Mouse (Mus musculus) forebrain, embryonic 11.5 days (tissue): ENCODE results near the gene Stxbp6. TPM values are rescaled to one million over a fixed set of nuclear protein-coding genes. Genes with fewer than 3 reads are reported as not detected.

ENCODE experiments used
- ATAC-seq: fragments of 200-750 bp; cut with Nextera tagmentation; replicated peaks from 2 replicates; pipeline ENCODE4 v1.8.0; 2017; ENCODE audit warnings: moderate TSS enrichment; ENCODE audit not compliant: low FRiP score
- DNase-seq: peaks from one replicate; pipeline ENCODE4 v3.0.0-alpha.2; 2017; ENCODE audit warnings: low spot score
- H3K27ac ChIP-seq: fragments of 300-500 bp; sonication (generic); 2 replicates; pipeline ENCODE4 v1.5.1; 2014; ENCODE audit warnings: low read depth, low read length
- H3K27me3 ChIP-seq: fragments of 300-500 bp; sonication (generic); 2 replicates; pipeline ENCODE4 v1.6.1; 2014; ENCODE audit warnings: mild to moderate bottlenecking, low read length, mixed read lengths; ENCODE audit not compliant: control insufficient read depth, insufficient read depth
- H3K36me3 ChIP-seq: fragments of 300-500 bp; sonication (generic); 2 replicates; pipeline ENCODE4 v1.6.1; 2014; ENCODE audit warnings: mild to moderate bottlenecking, low read length, moderate library complexity, mixed read lengths; ENCODE audit not compliant: control insufficient read depth, insufficient read depth
- H3K4me1 ChIP-seq: fragments of 300-500 bp; sonication (generic); replicated peaks from 2 replicates; pipeline ENCODE4 v1.6.1; 2014; ENCODE audit warnings: low read length, mixed read lengths; ENCODE audit not compliant: control insufficient read depth, insufficient read depth
- H3K4me2 ChIP-seq: fragments of 300-500 bp; sonication (generic); 2 replicates; pipeline ENCODE4 v1.6.1; 2014; ENCODE audit warnings: low read depth, mild to moderate bottlenecking, low read length, moderate library complexity, mixed read lengths; ENCODE audit not compliant: severe bottlenecking
- H3K4me3 ChIP-seq: fragments of 300-500 bp; sonication (generic); 2 replicates; pipeline ENCODE4 v1.5.1; 2014; ENCODE audit warnings: low read depth, low read length
- H3K9ac ChIP-seq: fragments of 300-500 bp; sonication (generic); 2 replicates; pipeline ENCODE4 v1.6.1; 2014; ENCODE audit warnings: low read length
- H3K9me3 ChIP-seq: fragments of 300-500 bp; sonication (generic); 2 replicates; pipeline ENCODE4 v1.6.1; 2016; ENCODE audit warnings: low read length, mixed read lengths; ENCODE audit not compliant: control insufficient read depth
- WGBS: fragments of 180-500 bp; shearing (Covaris S2); extraction: QIAGEN DNeasy Blood & Tissue Kit; methylation state at CpG from one replicate; pipeline ENCODE4 v1.1.7; 2014; 5-methylcytosine and 5-hydroxymethylcytosine counted together
- polyA plus RNA-seq: library from polyadenylated mRNA; unstranded; fragments of >200 nt; fragmentation: Nextera tagmentation; extraction: Ambion mirVana; gene quantifications from 2 replicates; pipeline ENCODE4 v1.2.1, GENCODE M21; 2014

Gene Stxbp6
- polyA plus RNA-seq, 1 experiment from 2014 or later = 18.3 TPM

DNA sequence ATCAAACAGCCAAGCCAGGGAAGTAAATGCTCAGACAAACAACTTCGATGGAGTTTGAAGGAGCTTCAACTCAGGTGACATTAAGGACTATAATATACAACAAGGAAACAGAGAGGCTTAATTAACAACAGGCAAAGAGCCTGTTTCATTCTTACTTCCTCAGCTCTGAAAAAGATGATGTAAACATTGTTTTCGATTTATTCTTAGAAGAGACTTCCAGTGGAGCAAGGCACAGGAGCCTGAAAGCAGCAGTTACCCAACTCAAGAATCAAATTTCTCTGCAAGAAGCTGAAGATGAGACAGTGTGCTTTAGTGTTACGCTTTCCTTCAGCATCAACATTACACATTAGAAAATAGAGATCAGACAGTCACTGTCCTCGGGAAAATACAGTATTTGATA lies 160.7 kb downstream of the Stxbp6 start:
- H3K9me3 ChIP-seq = no peaks in the 10 kb centered on the region
- 84% methylated on average over 4 of the region's 4 CpGs for WGBS
- H3K4me3 ChIP-seq = no peak overlapping the region
- no peaks in the 10 kb centered on the region for H3K4me1 ChIP-seq
- no peaks in the 10 kb centered on the region for H3K27me3 ChIP-seq
- H3K27ac ChIP-seq = no peak overlapping the region
- H3K9ac ChIP-seq = no peak overlapping the region
- no peaks in the 10 kb centered on the region for H3K36me3 ChIP-seq
- ATAC-seq (no peak), DNase-seq (no peak)
- H3K4me2 ChIP-seq = no peak overlapping the region

DNA sequence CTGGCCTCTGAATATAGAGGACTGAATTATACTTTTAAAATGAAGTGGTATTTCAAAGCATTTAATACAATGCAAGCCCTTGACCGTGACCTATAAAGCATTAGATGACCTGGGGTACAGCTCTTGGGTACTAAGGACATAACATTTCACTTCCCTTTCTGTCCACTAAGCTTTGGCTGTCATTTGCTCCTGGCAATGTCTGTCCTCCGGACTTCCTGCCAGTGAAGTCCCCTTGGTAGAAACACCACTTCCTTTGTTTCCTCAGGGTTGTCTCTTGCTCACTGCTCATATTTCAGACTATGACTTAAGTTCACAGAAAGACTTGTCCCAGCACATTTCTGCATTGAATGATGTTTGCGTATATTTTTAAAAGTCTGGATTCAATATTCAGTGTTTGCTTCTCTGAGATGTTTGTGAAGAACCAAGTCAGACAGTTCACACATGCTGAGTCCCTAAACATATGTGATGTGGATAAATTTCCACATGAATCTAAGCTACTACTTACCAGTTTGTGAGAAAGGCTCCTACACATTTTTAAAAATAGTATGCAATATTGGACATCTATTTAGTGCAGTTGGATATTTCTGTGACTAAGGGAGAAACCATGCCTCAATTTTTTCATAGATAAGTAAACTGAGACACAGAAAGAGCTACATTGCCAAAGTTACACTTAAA lies 166.3 kb downstream of the Stxbp6 start:
- Histone ChIP-seq H3K27ac (no peak overlapping the region), H3K4me3 (no peak overlapping the region), H3K27me3 (no peaks in the 10 kb centered on the region), H3K4me2 (no peak overlapping the region), H3K4me1 (no peaks in the 10 kb centered on the region), H3K36me3 (no peaks in the 10 kb centered on the region), H3K9me3 (no peaks in the 10 kb centered on the region), H3K9ac (no peak overlapping the region)
- ATAC-seq (no peak), DNase-seq (no peak)
- 84% methylated on average over 3 of the region's 3 CpGs for WGBS

DNA sequence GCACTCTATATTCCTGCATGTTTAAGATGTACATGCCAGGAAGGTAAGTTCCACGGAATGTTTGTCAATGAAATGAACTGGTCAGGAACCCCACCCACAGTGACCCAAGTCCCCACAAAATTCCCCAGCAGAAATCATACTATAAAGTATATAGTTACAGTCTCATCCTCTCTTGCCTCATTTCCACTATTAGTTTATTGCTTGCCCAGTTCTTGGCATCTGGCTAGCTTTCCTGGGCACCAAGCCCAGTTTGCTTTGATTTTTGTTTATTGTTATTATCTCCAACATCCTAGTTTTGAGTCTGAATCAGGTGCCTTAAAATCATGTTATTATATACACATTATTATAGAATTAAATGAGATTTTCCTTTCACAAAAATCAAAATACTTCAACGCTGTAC lies 168.5 kb downstream of the Stxbp6 start:
- H3K9ac ChIP-seq = no peak overlapping the region
- no peak overlapping the region for H3K4me2 ChIP-seq
- H3K36me3 ChIP-seq = no peaks in the 10 kb centered on the region
- H3K4me3 ChIP-seq = no peak overlapping the region
- no peak overlapping the region for H3K27ac ChIP-seq
- DNase-seq (no peak), ATAC-seq (no peak)
- WGBS = 87% methylated on average over 2 of the region's 2 CpGs
- H3K4me1 ChIP-seq = no peaks in the 10 kb centered on the region
- H3K9me3 ChIP-seq = no peaks in the 10 kb centered on the region
- H3K27me3 ChIP-seq = no peaks in the 10 kb centered on the region

DNA sequence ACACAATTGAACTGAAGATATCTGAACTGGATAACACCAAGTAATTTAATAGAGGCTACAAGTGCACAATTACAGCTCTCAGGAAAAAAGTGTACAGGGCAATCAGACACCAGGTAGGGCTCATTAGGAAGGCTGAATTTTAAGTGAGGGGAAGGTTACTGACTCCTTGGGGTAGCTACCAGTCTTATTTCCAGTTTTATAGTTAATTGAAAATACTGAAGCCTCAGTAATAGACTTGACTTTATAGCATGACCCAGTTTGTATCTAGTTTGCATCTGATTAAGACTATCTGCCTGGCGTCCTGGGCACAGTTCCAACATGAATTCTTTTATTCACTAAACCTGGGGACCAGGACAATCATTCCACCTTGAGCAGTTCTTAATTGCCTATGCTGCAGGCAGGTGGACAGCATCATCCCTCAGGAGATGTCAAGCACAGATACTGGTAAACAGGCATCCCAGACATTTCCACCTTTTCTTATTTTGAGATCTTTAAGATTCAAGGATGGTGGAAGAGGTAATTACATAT lies 171.2 kb downstream of the Stxbp6 start:
- Histone ChIP-seq H3K4me1 (no peaks in the 10 kb centered on the region), H3K4me3 (no peak overlapping the region), H3K27ac (no peak overlapping the region), H3K4me2 (no peak overlapping the region), H3K9me3 (no peaks in the 10 kb centered on the region), H3K9ac (no peak overlapping the region), H3K27me3 (no peaks in the 10 kb centered on the region), H3K36me3 (no peaks in the 10 kb centered on the region)
- 70% methylated on average over 1 of the region's 1 CpGs for WGBS
- no peak for ATAC-seq
- no peak for DNase-seq

DNA sequence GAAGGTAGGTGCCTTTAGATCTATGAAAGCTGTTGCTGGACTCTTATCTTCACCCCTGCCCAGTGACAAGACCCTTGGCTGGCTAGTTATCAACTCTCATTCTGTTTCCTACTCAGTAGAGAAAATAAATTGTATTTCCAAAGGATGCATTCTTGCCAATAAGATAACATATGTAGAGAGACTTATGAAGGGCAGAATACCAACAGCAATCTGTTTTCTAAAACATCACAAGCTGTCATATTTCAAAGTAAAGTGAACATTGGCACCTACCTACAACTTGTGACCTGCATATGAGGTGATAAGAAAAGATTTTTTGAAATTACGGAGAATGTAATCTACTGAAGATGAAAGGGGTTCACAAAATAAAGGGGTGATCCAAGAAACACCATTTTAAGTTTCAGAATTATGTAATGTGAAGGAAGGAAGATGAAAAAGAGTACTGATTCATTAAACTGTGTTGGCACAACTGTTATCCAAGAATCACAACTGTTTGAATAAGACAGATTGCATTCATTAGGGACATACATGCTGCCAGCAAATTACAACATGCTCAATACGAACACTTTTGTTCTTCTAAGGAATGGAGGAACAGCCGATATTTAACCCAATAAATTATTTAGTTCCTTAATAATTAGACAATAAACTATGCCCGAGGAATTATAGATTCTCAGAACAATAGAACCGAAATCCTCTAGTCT lies 175.2 kb downstream of the Stxbp6 start:
- no peak for DNase-seq
- H3K36me3 ChIP-seq = no peaks in the 10 kb centered on the region
- ATAC-seq = no peak
- H3K9ac ChIP-seq = no peak overlapping the region
- H3K9me3 ChIP-seq = no peaks in the 10 kb centered on the region
- WGBS = 93% methylated on average over 5 of the region's 5 CpGs
- H3K4me1 ChIP-seq = no peaks in the 10 kb centered on the region
- H3K27me3 ChIP-seq = no peaks in the 10 kb centered on the region
- no peak overlapping the region for H3K27ac ChIP-seq
- no peak overlapping the region for H3K4me3 ChIP-seq
- H3K4me2 ChIP-seq = no peak overlapping the region

DNA sequence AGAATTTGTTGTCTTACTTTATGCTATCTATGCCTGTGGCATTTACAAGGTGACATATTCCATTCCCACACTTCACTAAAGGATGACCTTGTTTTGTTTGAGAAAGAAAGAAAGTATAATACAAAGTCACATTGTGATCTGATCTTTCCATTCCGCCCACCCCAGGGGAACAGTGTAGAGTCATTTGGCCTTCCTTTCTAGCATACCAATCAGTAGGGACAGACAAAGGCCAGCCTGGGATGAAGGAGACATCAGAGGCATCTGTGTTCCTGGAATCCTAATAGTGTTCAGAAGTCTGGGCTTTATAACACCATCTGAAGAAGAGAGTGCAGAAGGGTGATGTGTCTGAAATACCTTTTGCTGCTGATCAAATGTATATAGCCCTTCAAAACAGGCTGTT lies 178.0 kb downstream of the Stxbp6 start:
- Histone ChIP-seq H3K27ac (no peak overlapping the region), H3K4me2 (no peak overlapping the region), H3K4me1 (no peaks in the 10 kb centered on the region), H3K36me3 (no peaks in the 10 kb centered on the region), H3K4me3 (no peak overlapping the region), H3K9ac (no peak overlapping the region), H3K9me3 (no peaks in the 10 kb centered on the region), H3K27me3 (no peaks in the 10 kb centered on the region)
- DNase-seq = no peak
- ATAC-seq = no peak
- 85% methylated on average over 1 of the region's 1 CpGs for WGBS

DNA sequence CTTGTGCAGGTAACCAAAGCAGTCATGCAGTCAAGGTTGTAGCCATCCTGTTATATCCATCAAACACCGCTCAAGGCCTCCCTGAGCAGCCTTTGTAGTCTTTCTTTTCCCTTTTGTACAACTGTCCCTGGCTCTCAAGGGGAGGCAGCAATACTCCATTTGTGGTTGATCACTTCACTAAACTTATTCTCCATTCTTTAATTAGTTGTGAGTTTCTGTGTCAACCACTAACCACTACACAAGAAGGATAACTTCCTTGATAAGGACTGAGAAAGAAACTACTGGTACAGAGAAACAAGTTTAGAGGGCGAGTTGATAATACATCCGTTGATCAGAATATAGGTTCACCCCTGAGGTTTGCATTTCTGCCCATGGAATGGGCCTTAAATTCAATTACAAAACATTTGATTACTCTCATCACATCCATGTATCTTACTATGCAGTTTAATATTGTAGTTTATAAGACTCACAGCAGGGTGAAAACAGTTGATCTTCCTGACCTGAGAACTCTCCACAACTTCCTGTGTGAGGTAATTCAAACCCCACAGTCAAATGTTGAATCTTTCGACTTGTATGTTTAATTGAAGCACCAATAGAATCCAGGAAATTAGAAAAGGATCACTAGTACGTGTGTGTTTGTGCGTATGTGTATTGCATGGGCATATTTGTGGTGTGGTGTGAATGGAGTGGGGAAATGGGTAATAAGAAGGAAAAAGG lies 184.7 kb downstream of the Stxbp6 start:
- Histone ChIP-seq H3K9ac (no peak overlapping the region), H3K9me3 (no peaks in the 10 kb centered on the region), H3K4me1 (no peaks in the 10 kb centered on the region), H3K36me3 (no peaks in the 10 kb centered on the region), H3K27me3 (no peaks in the 10 kb centered on the region), H3K4me2 (no peak overlapping the region), H3K27ac (no peak overlapping the region), H3K4me3 (no peak overlapping the region)
- 93% methylated on average over 6 of the region's 6 CpGs for WGBS
- ATAC-seq (no peak), DNase-seq (no peak)

DNA sequence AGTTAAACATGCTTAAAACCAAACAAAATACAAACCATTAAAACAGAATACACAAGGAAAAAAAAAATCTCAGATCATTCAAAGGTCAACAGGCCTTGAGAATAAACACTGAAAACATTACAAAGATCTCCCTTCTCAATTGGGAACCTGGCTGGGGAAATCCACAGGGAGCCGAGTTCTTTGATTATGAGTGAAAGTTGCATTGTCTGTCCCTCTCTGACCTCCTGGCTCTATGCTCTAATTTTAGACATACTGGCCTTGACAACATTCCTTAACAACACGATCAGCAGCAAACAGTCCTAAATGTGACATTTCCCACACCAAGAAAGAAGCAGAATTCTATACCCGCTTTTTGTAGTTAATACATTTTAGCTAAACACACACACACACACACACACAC lies 187.7 kb downstream of the Stxbp6 start:
- Histone ChIP-seq H3K9ac (no peak overlapping the region), H3K27ac (no peak overlapping the region), H3K9me3 (no peaks in the 10 kb centered on the region), H3K27me3 (no peaks in the 10 kb centered on the region), H3K4me2 (no peak overlapping the region), H3K36me3 (no peaks in the 10 kb centered on the region), H3K4me3 (no peak overlapping the region), H3K4me1 (no peaks in the 10 kb centered on the region)
- WGBS = 22% methylated on average over 3 of the region's 3 CpGs
- DNase-seq (no peak), ATAC-seq (no peak)
